Mouse (Mus musculus) liver, adult 2 months (tissue): ENCODE data around the gene Zmym4. TPM values are rescaled to one million over a fixed set of nuclear protein-coding genes. Genes with fewer than 3 reads are reported as not detected.
"Not testable (repeated sequence)": the region's sequence is repeated elsewhere in the genome, so short reads cannot be mapped to it uniquely, and the experiment has no call there.

Source experiments
- DNase-seq: peaks from one replicate; pipeline ENCODE4 v3.0.0-alpha.2; 2011; ENCODE audit warnings: low read depth, low spot score; ENCODE audit errors: extremely low read depth
- H3K27ac ChIP-seq: fragments of 200-500 bp; replicated peaks from 2 replicates; pipeline ENCODE4 v1.5.1; 2012; ENCODE audit warnings: low read depth, mild to moderate bottlenecking, control low read depth, inconsistent platforms, low read length; ENCODE audit not compliant: insufficient read depth
- H3K27me3 ChIP-seq: fragments of 200-500 bp; 2 replicates; pipeline ENCODE4 v1.6.1; 2012; ENCODE audit warnings: mild to moderate bottlenecking, moderate library complexity, low read length, inconsistent platforms; ENCODE audit not compliant: control insufficient read depth, insufficient read depth
- H3K36me3 ChIP-seq: fragments of 200-500 bp; 2 replicates; pipeline ENCODE4 v1.6.1; 2012; ENCODE audit warnings: low read length, inconsistent platforms; ENCODE audit not compliant: control insufficient read depth, insufficient read depth
- H3K4me1 ChIP-seq: fragments of 200-500 bp; 2 replicates; pipeline ENCODE4 v1.6.1; 2011; ENCODE audit warnings: low read length; ENCODE audit not compliant: control insufficient read depth, insufficient read depth
- H3K4me3 ChIP-seq: fragments of 200-500 bp; 2 replicates; pipeline ENCODE4 v1.5.1; 2011; ENCODE audit warnings: low read depth, mild to moderate bottlenecking, control low read depth, low read length, moderate library complexity; ENCODE audit not compliant: insufficient read depth
- H3K79me2 ChIP-seq: fragments of 200-500 bp; 2 replicates; pipeline ENCODE4 v1.6.1; 2012; ENCODE audit warnings: inconsistent platforms, mild to moderate bottlenecking, low read length, moderate library complexity; ENCODE audit not compliant: control insufficient read depth, insufficient read depth
- H3K9ac ChIP-seq: fragments of 200-500 bp; 2 replicates; pipeline ENCODE4 v1.6.1; 2012; ENCODE audit warnings: low read depth, mild to moderate bottlenecking, control low read depth, inconsistent platforms, low read length
- CTCF ChIP-seq: fragments of 200-500 bp; IDR thresholded peaks from 2 replicates; pipeline ENCODE4 v1.5.1; 2011; ENCODE audit warnings: low read depth, low read length, control low read depth
- POLR2A ChIP-seq: fragments of 200-500 bp; IDR thresholded peaks from 2 replicates; pipeline ENCODE4 v1.6.1; 2011; ENCODE audit warnings: low read length, control low read depth; ENCODE audit not compliant: insufficient read depth; ENCODE audit errors: extremely low read depth
- WGBS: fragments of 180-500 bp; shearing (Covaris S2); methylation state at CpG from one replicate; pipeline ENCODE4 v1.1.7; 2018; 5-methylcytosine and 5-hydroxymethylcytosine counted together
- polyA plus RNA-seq: library from polyadenylated mRNA; depleted of rRNA; stranded (reverse); fragments of >200 nt; gene quantifications from 2 replicates; pipeline ENCODE4 v1.2.3, GENCODE M21; 2012; rRNA removed
- total RNA-seq: library from RNA; depleted of rRNA; stranded (reverse); fragments of >200 nt; gene quantifications from 2 replicates; pipeline ENCODE4 v1.2.3, GENCODE M21; 2014; rRNA removed

Gene Zmym4
- total RNA-seq (10.0 and 11.1 TPM in 2 replicates), polyA plus RNA-seq (1.6 and 1.7 TPM in 2 replicates)

DNA sequence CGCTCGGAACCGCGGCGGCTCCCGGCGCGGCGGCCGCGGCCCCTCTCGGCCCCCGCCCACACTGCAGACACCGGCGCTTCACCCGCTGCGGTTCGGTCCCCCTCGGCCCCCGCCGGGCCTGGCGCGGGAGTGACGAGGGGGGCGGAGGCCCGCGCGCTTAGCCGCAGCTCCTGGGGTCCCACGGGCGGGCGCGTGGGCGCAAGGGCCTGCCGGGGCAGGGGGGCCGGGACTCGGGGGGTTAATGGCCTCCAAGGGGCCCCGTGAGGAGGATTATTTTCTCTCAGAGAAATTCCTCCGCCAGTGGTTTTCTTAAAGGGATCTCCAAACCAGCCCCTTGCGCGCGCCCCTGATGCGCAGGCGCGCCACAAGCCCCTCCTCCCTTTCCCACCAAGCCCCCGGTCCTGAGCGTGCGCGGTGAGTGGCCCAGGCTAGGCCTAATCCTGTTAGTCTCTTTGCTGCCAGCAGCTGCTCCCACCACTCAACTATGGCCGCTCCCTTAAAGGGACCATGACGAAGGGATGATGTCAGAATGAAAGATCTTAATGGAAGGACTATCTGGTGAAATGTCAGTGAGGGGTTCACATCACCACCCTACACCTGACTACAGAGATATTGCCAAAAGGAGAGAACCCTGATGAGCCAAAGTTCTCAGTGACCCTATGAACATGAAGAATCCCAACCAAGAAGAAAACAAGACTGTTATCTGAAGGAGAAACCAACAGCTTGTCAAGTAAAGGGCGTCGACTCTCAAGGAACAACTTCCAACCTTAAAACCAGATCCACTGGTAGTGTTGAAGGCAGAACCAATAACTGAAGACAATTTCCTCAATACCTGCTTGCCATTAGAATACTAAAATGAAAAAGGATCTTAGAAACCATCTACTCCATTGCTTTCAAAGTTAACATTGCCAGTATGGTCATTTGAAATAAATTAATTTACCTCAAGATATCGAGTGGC, at the start of gene Zmym4:
Gene Zmym4, minus strand, starts transcription at position 272 of the 958 bp plus-strand sequence.
- no peak for TF ChIP-seq POLR2A
- TF ChIP-seq CTCF: no peak
- H3K9ac ChIP-seq: peak within 1 kb of the TSS; percentile 92
- DNase-seq: peak; percentile 74
- no peaks in the 10 kb centered on the region; the same call in 1 of the 2 replicates for H3K79me2 ChIP-seq
- no peaks in the 10 kb centered on the region for H3K27me3 ChIP-seq
- H3K27ac ChIP-seq: peak within 1 kb of the TSS; percentile 28
- H3K4me3 ChIP-seq: peak within 1 kb of the TSS; percentile 79
- 5% methylated on average over 52 of the region's 54 CpGs for WGBS
- no peaks in the 10 kb centered on the region for H3K36me3 ChIP-seq
- H3K4me1 ChIP-seq: 0 out of 2 replicates have a peak, but pooled peaks cover 2% of the 10 kb centered on the region

DNA sequence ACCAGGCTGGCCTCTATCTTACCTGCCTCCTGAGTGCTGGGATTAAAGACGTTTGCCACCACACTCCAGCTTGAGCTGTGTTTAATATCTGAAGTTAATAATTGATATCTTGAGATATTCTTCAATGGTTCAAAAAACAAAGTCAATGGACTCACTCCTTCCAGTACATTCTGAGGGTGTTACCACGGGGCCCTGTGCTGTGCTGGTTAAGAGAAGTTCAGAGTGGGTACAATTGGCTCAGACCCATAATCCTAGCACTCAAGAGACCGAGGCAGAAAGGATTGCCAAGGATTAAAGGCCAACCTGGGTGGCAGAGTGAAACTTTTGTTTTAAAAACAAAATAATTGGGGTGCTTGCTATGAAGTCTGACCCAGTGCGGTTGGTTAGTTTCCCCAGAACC, 48.4 kb upstream of the Zmym4 start:
- Histone ChIP-seq H3K4me3 (no peak overlapping the region), H3K36me3 (no peaks in the 10 kb centered on the region), H3K9ac (no peak overlapping the region), H3K79me2 (peaks cover 2% of the 10 kb centered on the region; the same call in 1 of the 2 replicates), H3K27me3 (no peaks in the 10 kb centered on the region), H3K4me1 (no peaks in the 10 kb centered on the region), H3K27ac (no peak overlapping the region)
- TF ChIP-seq POLR2A: no peak
- no peak for TF ChIP-seq CTCF
- no peak for DNase-seq
- 71% methylated on average over 4 of the region's 4 CpGs for WGBS

DNA sequence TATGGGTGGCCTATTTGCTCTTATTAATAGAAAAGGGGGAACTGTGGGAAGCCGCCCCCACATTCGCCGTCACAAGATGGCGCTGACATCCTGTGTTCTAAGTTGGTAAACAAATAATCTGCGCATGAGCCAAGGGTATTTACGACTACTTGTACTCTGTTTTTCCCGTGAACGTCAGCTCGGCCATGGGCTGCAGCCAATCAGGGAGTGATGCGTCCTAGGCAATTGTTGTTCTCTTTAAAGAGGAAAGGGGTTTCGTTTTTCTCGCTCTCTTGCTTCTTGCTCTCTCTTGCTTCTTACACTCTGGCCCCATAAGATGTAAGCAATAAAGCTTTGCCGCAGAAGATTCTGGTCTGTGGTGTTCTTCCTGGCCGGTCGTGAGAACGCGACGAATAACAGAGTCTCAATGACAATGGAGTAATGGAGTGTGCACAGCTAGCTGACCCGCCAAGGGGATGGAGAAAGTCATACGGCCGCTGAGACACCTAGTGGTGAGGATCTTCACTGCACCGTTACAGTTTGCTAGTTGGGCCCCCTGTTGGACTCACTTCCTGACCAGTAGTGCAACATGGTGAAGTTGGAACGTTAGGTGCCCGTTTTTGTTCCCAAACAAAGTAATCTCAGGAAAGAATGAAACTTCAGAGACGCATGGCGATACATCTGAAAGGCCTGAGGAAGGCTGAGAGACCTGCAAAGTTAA, 47.5 kb upstream of the Zmym4 start:
- H3K36me3 ChIP-seq, H3K27ac ChIP-seq, H3K9ac ChIP-seq, H3K79me2 ChIP-seq, H3K4me3 ChIP-seq, H3K4me1 ChIP-seq, H3K27me3 ChIP-seq: not testable (repeated sequence)
- peak; percentile 82 for TF ChIP-seq CTCF
- 30% methylated on average over 14 of the region's 26 CpGs for WGBS
- DNase-seq: peak; percentile 66

DNA sequence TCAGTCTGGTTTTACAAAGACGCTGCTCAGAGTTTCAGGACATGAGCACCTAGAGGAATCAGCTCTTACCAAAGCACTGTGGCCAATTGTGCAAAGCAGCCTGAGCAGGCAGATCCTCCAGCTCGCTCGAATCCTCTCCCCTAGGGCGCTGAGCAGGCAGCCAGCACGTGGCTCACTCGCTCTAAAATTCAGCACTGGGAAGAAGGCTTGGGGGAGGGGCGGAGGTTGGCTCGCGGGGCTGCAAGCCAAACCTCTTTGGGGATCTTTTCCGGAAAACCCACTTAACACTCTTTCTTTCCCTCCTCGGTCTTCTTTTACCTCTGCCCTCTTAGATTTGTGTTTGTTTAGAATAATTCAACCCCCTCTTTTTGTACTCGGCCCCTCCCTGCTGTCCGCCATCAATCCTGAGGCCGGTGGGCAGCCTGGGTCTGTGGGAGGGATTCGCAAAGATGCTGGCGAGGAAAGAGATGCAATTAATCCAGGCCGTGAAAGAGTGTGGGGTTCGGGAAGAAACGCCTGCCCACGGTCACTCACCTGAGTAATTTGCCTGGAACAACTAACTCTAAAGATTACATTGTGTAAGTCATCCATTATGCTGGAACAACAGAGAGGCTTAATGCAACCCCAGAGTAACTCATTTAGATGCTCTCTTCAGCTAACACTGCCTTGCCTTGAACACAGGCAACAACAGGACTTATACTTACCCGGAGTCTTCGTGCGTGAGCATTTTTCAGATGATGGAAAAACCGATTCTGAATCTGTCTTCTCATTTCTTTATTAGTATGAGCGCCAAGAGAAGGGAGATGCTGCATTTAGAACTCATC, 37.4 kb upstream of the Zmym4 start:
- no peaks in the 10 kb centered on the region for H3K36me3 ChIP-seq
- no peak overlapping the region for H3K4me3 ChIP-seq
- H3K4me1 ChIP-seq: no peaks in the 10 kb centered on the region; the same call in 1 of the 2 replicates
- no peak overlapping the region for H3K27ac ChIP-seq
- WGBS: 35% methylated on average over 25 of the region's 25 CpGs
- H3K9ac ChIP-seq: no peak overlapping the region
- H3K79me2 ChIP-seq: no peaks in the 10 kb centered on the region
- no peak for DNase-seq
- TF ChIP-seq POLR2A: no peak
- no peak for TF ChIP-seq CTCF
- no peaks in the 10 kb centered on the region for H3K27me3 ChIP-seq

DNA sequence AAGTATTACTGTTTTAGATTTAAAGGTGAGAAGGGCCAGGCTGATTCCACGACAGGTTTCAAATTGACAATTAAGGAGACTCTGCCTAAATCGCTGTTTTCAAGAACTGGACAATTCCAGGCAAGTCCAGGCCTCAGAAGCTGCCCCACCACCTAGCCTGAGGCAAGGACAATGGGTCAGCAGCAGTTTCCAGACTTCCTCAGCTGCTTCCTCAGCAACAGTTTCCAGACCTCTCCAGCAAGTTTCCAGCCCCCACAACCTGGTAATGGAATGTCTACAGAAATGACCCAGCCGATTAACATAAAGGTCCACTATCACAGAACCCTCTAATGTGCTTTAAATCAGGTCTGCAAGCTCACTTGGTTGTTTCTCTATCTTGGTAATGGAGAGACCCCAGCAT, 36.4 kb upstream of the Zmym4 start:
- Histone ChIP-seq H3K9ac (no peak overlapping the region), H3K36me3 (no peaks in the 10 kb centered on the region), H3K27ac (no peak overlapping the region), H3K4me3 (no peak overlapping the region), H3K4me1 (no peaks in the 10 kb centered on the region; the same call in 1 of the 2 replicates), H3K27me3 (no peaks in the 10 kb centered on the region), H3K79me2 (no peaks in the 10 kb centered on the region)
- TF ChIP-seq CTCF (no peak), POLR2A (no peak)
- DNase-seq: no peak
- WGBS: 91% methylated on average over 3 of the region's 3 CpGs
